Mouse (Mus musculus) neural tube, embryonic 11.5 days (tissue): ENCODE data around the gene Ptgr2. TPM values are rescaled to one million over a fixed set of nuclear protein-coding genes. Genes with fewer than 3 reads are reported as not detected.

Source experiments
- ATAC-seq: fragments of 200-750 bp; cut with Nextera tagmentation; 2 replicates; pipeline ENCODE4 v1.8.0; 2017; ENCODE audit warnings: moderate number of reproducible peaks, mild to moderate bottlenecking, moderate TSS enrichment, moderate library complexity; ENCODE audit not compliant: insufficient read depth, low FRiP score, low TSS enrichment
- DNase-seq: peaks from one replicate; pipeline ENCODE4 v3.0.0-alpha.2; 2015; ENCODE audit warnings: low spot score
- H3K27ac ChIP-seq: fragments of 300-500 bp; sonication (generic); 2 replicates; pipeline ENCODE4 v1.5.1; 2014; ENCODE audit warnings: low read depth, mild to moderate bottlenecking, low read length
- H3K27me3 ChIP-seq: fragments of 300-500 bp; sonication (generic); 2 replicates; pipeline ENCODE4 v1.6.1; 2014; ENCODE audit warnings: mild to moderate bottlenecking, low read length, mixed read lengths; ENCODE audit not compliant: control insufficient read depth, insufficient read depth
- H3K36me3 ChIP-seq: fragments of 300-500 bp; sonication (generic); 2 replicates; pipeline ENCODE4 v1.6.1; 2014; ENCODE audit warnings: mild to moderate bottlenecking, low read length, moderate library complexity, mixed read lengths; ENCODE audit not compliant: control insufficient read depth, insufficient read depth
- H3K4me1 ChIP-seq: fragments of 300-500 bp; sonication (generic); 2 replicates; pipeline ENCODE4 v1.6.1; 2014; ENCODE audit warnings: low read length, mixed read lengths; ENCODE audit not compliant: control insufficient read depth, insufficient read depth
- H3K4me2 ChIP-seq: fragments of 300-500 bp; sonication (generic); 2 replicates; pipeline ENCODE4 v1.6.1; 2014; ENCODE audit warnings: low read depth, mild to moderate bottlenecking, moderate library complexity
- H3K4me3 ChIP-seq: fragments of 300-500 bp; sonication (generic); 2 replicates; pipeline ENCODE4 v1.5.1; 2014; ENCODE audit warnings: low read depth, low read length
- H3K9ac ChIP-seq: fragments of 300-500 bp; sonication (generic); 2 replicates; pipeline ENCODE4 v1.6.1; 2014; ENCODE audit warnings: mild to moderate bottlenecking, low read length
- H3K9me3 ChIP-seq: fragments of 300-500 bp; sonication (generic); 2 replicates; pipeline ENCODE4 v1.6.1; 2016; ENCODE audit warnings: low read length; ENCODE audit not compliant: control insufficient read depth
- WGBS: fragments of 180-500 bp; shearing (Covaris S2); extraction: QIAGEN DNeasy Blood & Tissue Kit; methylation state at CpG from one replicate; pipeline ENCODE4 v1.1.7; 2014; 5-methylcytosine and 5-hydroxymethylcytosine counted together
- polyA plus RNA-seq: library from polyadenylated mRNA; unstranded; fragments of >200 nt; fragmentation: Nextera tagmentation; extraction: Ambion mirVana; gene quantifications from 2 replicates; pipeline ENCODE4 v1.2.1, GENCODE M21; 2014

Gene Ptgr2
- polyA plus RNA-seq, 1 experiment from 2014 or later, result 16.4 TPM

- peaks cover 3% of the 10 kb centered on the region for H3K4me1 ChIP-seq
- ATAC-seq (no peak), DNase-seq (no peak)
- no peaks in the 10 kb centered on the region for H3K36me3 ChIP-seq
- H3K4me3 ChIP-seq, result no peak overlapping the region; the same call in 1 of the 2 replicates
- no peaks in the 10 kb centered on the region for H3K27me3 ChIP-seq
- H3K9ac ChIP-seq, result peak overlapping the region; percentile 71; the same call in 1 of the 2 replicates
- WGBS, result 78% methylated on average over 14 of the region's 14 CpGs
- H3K27ac ChIP-seq, result no peak overlapping the region
- H3K9me3 ChIP-seq, result no peaks in the 10 kb centered on the region
- H3K4me2 ChIP-seq, result peak overlapping the region; percentile 73
Measured at GRCm38 (mm10) chr12:84284391-84284790, 641 bp upstream of the Ptgr2 start.

GRCm38 (mm10) chr12:84285593-84285968 is 549 bp downstream of the Ptgr2 start:
- DNase-seq, result no peak
- H3K4me3 ChIP-seq, result peak overlapping the region; percentile 50
- H3K27me3 ChIP-seq, result no peaks in the 10 kb centered on the region
- ATAC-seq, result no peak
- peaks cover 3% of the 10 kb centered on the region for H3K4me1 ChIP-seq
- H3K4me2 ChIP-seq, result peak overlapping the region; percentile 73
- peak overlapping the region; percentile 71 for H3K9ac ChIP-seq
- WGBS, result 40% methylated on average over 8 of the region's 8 CpGs
- H3K9me3 ChIP-seq, result no peaks in the 10 kb centered on the region
- H3K36me3 ChIP-seq, result no peaks in the 10 kb centered on the region
- no peak overlapping the region for H3K27ac ChIP-seq

GRCm38 (mm10) chr12:84288461-84288860 is 3.4 kb downstream of the Ptgr2 start:
- Histone ChIP-seq H3K4me3 (no peak overlapping the region), H3K4me1 (peaks cover 3% of the 10 kb centered on the region), H3K27me3 (no peaks in the 10 kb centered on the region), H3K9me3 (no peaks in the 10 kb centered on the region), H3K36me3 (no peaks in the 10 kb centered on the region), H3K4me2 (no peak overlapping the region), H3K9ac (no peak overlapping the region), H3K27ac (no peak overlapping the region)
- DNase-seq (no peak), ATAC-seq (no peak)
- 54% methylated on average over 3 of the region's 3 CpGs for WGBS

GRCm38 (mm10) chr12:84297851-84298250 is 12.8 kb downstream of the Ptgr2 start:
- H3K4me1 ChIP-seq, result no peaks in the 10 kb centered on the region
- H3K9ac ChIP-seq, result no peak overlapping the region
- no peak overlapping the region for H3K27ac ChIP-seq
- no peaks in the 10 kb centered on the region for H3K27me3 ChIP-seq
- WGBS, result 94% methylated on average over 6 of the region's 6 CpGs
- no peak for DNase-seq
- no peaks in the 10 kb centered on the region for H3K9me3 ChIP-seq
- no peak for ATAC-seq
- no peaks in the 10 kb centered on the region for H3K36me3 ChIP-seq
- no peak overlapping the region for H3K4me2 ChIP-seq
- no peak overlapping the region for H3K4me3 ChIP-seq

GRCm38 (mm10) chr12:84299265-84299664 is 14.2 kb downstream of the Ptgr2 start:
- H3K9me3 ChIP-seq, result no peaks in the 10 kb centered on the region
- H3K27ac ChIP-seq, result no peak overlapping the region
- no peak overlapping the region for H3K9ac ChIP-seq
- H3K4me1 ChIP-seq, result no peaks in the 10 kb centered on the region
- no peak for ATAC-seq
- WGBS, result 95% methylated on average over 2 of the region's 2 CpGs
- H3K4me3 ChIP-seq, result no peak overlapping the region
- no peaks in the 10 kb centered on the region for H3K36me3 ChIP-seq
- H3K27me3 ChIP-seq, result no peaks in the 10 kb centered on the region
- no peak overlapping the region for H3K4me2 ChIP-seq
- no peak for DNase-seq

GRCm38 (mm10) chr12:84304101-84304500 is 19.1 kb downstream of the Ptgr2 start:
- no peaks in the 10 kb centered on the region for H3K4me1 ChIP-seq
- 87% methylated on average over 5 of the region's 5 CpGs for WGBS
- H3K4me3 ChIP-seq, result no peak overlapping the region
- H3K36me3 ChIP-seq, result no peaks in the 10 kb centered on the region
- DNase-seq (no peak), ATAC-seq (no peak)
- no peaks in the 10 kb centered on the region for H3K9me3 ChIP-seq
- H3K27me3 ChIP-seq, result no peaks in the 10 kb centered on the region
- H3K27ac ChIP-seq, result no peak overlapping the region
- H3K9ac ChIP-seq, result no peak overlapping the region
- no peak overlapping the region for H3K4me2 ChIP-seq

- Histone ChIP-seq H3K27ac (no peak overlapping the region), H3K9me3 (no peaks in the 10 kb centered on the region), H3K27me3 (no peaks in the 10 kb centered on the region), H3K36me3 (no peaks in the 10 kb centered on the region), H3K4me2 (no peak overlapping the region), H3K4me1 (no peaks in the 10 kb centered on the region), H3K4me3 (no peak overlapping the region), H3K9ac (no peak overlapping the region)
- ATAC-seq, result no peak
- no peak for DNase-seq
- 86% methylated on average over 1 of the region's 1 CpGs for WGBS
Measured at GRCm38 (mm10) chr12:84304554-84304953, 19.5 kb downstream of the Ptgr2 start.

GRCm38 (mm10) chr12:84311306-84311705 is 26.3 kb downstream of the Ptgr2 start:
- Histone ChIP-seq H3K27me3 (no peaks in the 10 kb centered on the region), H3K27ac (no peak overlapping the region), H3K4me2 (no peak overlapping the region), H3K36me3 (no peaks in the 10 kb centered on the region), H3K4me1 (no peaks in the 10 kb centered on the region), H3K9me3 (no peaks in the 10 kb centered on the region), H3K9ac (no peak overlapping the region), H3K4me3 (no peak overlapping the region)
- DNase-seq (no peak), ATAC-seq (no peak)
- 88% methylated on average over 3 of the region's 5 CpGs for WGBS

- no peak for ATAC-seq
- H3K9ac ChIP-seq, result peak overlapping the region; percentile 97
- H3K9me3 ChIP-seq, result no peaks in the 10 kb centered on the region
- no peaks in the 10 kb centered on the region for H3K36me3 ChIP-seq
- H3K4me3 ChIP-seq, result peak overlapping the region; percentile 98
- H3K4me2 ChIP-seq, result peak overlapping the region; percentile 84
- H3K27ac ChIP-seq, result no peak overlapping the region
- peaks cover 10% of the 10 kb centered on the region for H3K4me1 ChIP-seq
- no peaks in the 10 kb centered on the region for H3K27me3 ChIP-seq
- 51% methylated on average over 7 of the region's 7 CpGs for WGBS
- no peak for DNase-seq
Measured at GRCm38 (mm10) chr12:84316006-84316405, 31.0 kb downstream of the Ptgr2 start.
